Mouse (Mus musculus) right cerebral cortex, adult 2 months (tissue): ENCODE measurements around the gene Gtf2ird1.
A peak's percentile ranks its signal among the peaks of the same experiment; 100 is the strongest.

Source experiments
- DNase-seq, 2 experiments: peaks; one replicate each; pipeline ENCODE4 v3.0.0; 2021 to 2022; ENCODE audit warnings: low spot score in 2 of 2

Gtf2ird1 gene

GRCm38 (mm10) chr5:134314068-134314674 is 142.3 kb downstream of the Gtf2ird1 start:
- DNase-seq, result no peak

DNA sequence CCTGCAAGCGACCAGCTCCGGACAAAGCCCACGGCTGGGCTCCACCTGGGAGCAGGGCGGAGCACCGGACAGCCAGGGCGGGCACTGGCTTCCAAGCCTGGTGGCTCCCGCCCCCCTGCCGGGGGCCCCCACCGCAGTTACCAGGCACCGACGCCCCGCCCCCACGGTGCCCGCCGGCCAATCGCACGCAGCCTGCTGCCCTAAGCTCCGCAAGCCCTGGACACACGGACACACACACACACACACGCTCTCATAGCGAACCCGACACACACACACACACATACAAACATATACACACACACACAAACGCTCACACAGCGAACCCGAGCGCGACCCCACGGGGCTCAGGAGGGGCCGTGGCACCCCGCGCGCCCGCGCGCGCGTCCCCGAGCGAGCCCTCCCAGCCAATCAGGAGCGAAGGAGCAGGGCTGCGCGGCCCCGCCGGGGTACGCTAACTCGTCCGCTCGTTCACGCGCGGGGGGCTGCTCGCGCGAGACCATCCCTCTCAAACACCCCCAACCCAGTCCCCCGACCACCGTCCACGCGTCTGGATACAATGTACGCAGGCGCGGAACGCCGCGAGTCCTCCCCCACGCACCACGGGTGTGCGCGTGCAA is 143.0 kb downstream of the Gtf2ird1 start:
- DNase-seq, result peak; percentile 85 to 92

DNA sequence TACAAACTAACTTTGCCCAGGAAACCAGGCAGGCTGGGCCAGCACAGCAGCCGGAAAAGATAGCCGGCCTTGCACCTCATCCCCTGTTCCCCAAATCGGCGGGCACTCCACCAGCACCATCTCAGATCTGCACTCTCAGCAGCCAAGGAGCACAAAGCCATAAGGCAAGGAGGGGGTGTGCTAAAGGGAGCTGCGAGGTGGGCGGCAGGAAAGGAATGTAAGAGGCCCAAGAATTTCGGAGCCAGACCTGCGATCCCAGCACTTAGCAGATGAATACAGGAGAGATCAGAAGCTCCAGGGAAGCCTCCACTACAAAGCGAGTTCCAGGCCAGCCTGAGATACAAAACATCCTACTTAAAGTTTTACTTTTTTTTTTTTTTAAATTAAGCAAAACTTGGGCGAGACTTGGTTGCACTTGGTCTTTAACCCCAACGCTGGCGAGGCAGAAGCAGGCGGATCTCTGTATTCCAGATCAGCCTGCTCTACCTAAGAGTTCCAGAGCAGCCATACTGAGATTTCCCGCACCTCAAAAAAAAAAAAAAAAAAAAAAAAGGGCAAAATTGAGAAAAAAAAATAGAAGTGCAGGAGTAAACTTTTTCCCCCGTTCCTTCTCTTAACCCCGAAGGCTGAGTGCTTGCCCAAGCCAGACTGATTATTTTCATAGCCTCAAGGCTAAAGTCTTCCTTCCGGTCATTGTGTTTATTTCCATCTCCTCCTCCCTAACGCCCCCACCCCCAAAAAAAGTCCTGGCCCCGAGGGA is 143.6 kb downstream of the Gtf2ird1 start:
- DNase-seq, result peak; percentile 62 to 69

- DNase-seq, result no peak
Measured at GRCm38 (mm10) chr5:134311894-134312411, 144.6 kb downstream of the Gtf2ird1 start.

- no peak for DNase-seq
Measured at GRCm38 (mm10) chr5:134310201-134310600, 146.3 kb downstream of the Gtf2ird1 start.

- no peak for DNase-seq
Measured at GRCm38 (mm10) chr5:134309345-134309744, 147.2 kb downstream of the Gtf2ird1 start.
